Mouse (Mus musculus) MEL (cell line): ENCODE data around the gene Ctsc.

Experiments used
- CHD2 ChIP-seq: IDR thresholded peaks from 2 replicates; pipeline ENCODE4 v1.6.1; 2011; ENCODE audit warnings: low read length, improper control_type of control experiment
- CTCF ChIP-seq, 3 experiments: IDR thresholded peaks in 2 of 3; conservative IDR thresholded peaks in 1 of 3; 2 replicates each; pipeline ENCODE4 v1.5.1; 2011 to 2012; ENCODE audit warnings: low read length in 3 of 3, low read depth in 2 of 3, mild to moderate bottlenecking in 2 of 3, improper control_type of control experiment in 1 of 3, inconsistent platforms in 1 of 3, mixed read lengths in 1 of 3, moderate library complexity in 1 of 3; ENCODE audit not compliant: control insufficient read depth in 1 of 3, insufficient read depth in 1 of 3, poor library complexity in 1 of 3, severe bottlenecking in 1 of 3
- GABPA ChIP-seq: IDR thresholded peaks from 2 replicates; pipeline ENCODE4 v1.6.1; 2012; ENCODE audit warnings: low read depth, mild to moderate bottlenecking, inconsistent platforms, low read length, improper control_type of control experiment, moderate library complexity
- GATA1 ChIP-seq: IDR thresholded peaks from 2 replicates; pipeline ENCODE4 v1.6.1; 2011; ENCODE audit warnings: low read depth, low read length, improper control_type of control experiment
- HCFC1 ChIP-seq: IDR thresholded peaks from 2 replicates; pipeline ENCODE4 v1.6.1; 2012; ENCODE audit warnings: low read depth, mild to moderate bottlenecking, inconsistent platforms, low read length, improper control_type of control experiment, moderate library complexity
- MEF2A ChIP-seq: IDR thresholded peaks from 2 replicates; pipeline ENCODE4 v1.6.1; 2014; ENCODE audit warnings: low read depth, mild to moderate bottlenecking, inconsistent platforms, low read length, improper control_type of control experiment; ENCODE audit not compliant: poor library complexity, insufficient replicate concordance, severe bottlenecking; ENCODE audit errors: extremely low read depth
- NRF1 ChIP-seq: IDR thresholded peaks from 2 replicates; pipeline ENCODE4 v1.6.1; 2014; ENCODE audit warnings: low read depth, mild to moderate bottlenecking, inconsistent platforms, low read length, improper control_type of control experiment, moderate library complexity; ENCODE audit not compliant: poor library complexity, insufficient read depth, severe bottlenecking
- POLR2A ChIP-seq, 2 experiments: IDR thresholded peaks; 2 replicates each; pipeline ENCODE4 v1.6.1; 2011 to 2012; ENCODE audit warnings: low read length in 2 of 2, mild to moderate bottlenecking in 2 of 2, control low read depth in 1 of 2, improper control_type of control experiment in 1 of 2, low read depth in 1 of 2, moderate library complexity in 1 of 2; ENCODE audit not compliant: control insufficient read depth in 1 of 2, insufficient read depth in 1 of 2, poor library complexity in 1 of 2
- SMC3 ChIP-seq: IDR thresholded peaks from 2 replicates; pipeline ENCODE4 v1.6.1; 2011; ENCODE audit warnings: low read depth, low read length, improper control_type of control experiment
- TCF12 ChIP-seq: IDR thresholded peaks from 2 replicates; pipeline ENCODE4 v1.6.1; 2014; ENCODE audit warnings: low read depth, mild to moderate bottlenecking, inconsistent platforms, low read length, improper control_type of control experiment, moderate library complexity
- ZC3H11A ChIP-seq: IDR thresholded peaks from 2 replicates; pipeline ENCODE4 v1.6.1; 2012; ENCODE audit warnings: low read depth, mild to moderate bottlenecking, inconsistent platforms, low read length, improper control_type of control experiment

DNA sequence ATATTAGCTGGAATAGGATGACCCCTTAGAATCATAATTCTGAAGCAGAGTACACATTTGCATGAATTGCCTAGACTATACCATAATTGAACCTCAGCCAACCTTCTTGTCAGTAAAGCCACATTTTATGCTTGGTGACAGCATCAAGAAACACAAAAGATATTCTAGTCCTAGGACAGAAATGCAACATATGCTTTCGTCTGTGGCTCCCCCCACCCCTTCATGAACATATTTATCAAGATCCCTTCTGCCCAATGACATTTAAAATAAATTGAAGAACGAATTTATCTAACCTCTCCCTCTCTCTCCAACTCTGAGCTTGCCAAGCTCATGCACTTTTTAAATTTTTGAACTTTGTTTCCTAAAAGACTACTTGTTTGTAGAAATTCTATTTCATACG lies 38.5 kb downstream of the Ctsc start:
- no peak for TF ChIP-seq GABPA
- no peak for TF ChIP-seq CTCF (IDR thresholded peaks at IDR 0.05 in 2 of 3, conservative IDR thresholded peaks at IDR 0.05 in 1 of 3; ENCODE audit: control insufficient read depth in 1 of 3, insufficient read depth in 1 of 3, low read depth in 2 of 3, low read length in 3 of 3, poor library complexity in 1 of 3, severe bottlenecking in 1 of 3)
- TF ChIP-seq POLR2A (IDR thresholded peaks at IDR 0.05; ENCODE audit: control insufficient read depth in 1 of 2, insufficient read depth in 1 of 2, low read depth in 1 of 2, low read length in 2 of 2, poor library complexity in 1 of 2), result no peak
- TF ChIP-seq TCF12, result no peak
- TF ChIP-seq CHD2, result no peak
- no peak for TF ChIP-seq NRF1
- no peak for TF ChIP-seq ZC3H11A
- TF ChIP-seq HCFC1, result no peak
- TF ChIP-seq SMC3, result no peak
- TF ChIP-seq GATA1, result peak; percentile 66; the same call in 1 of the 2 replicates
- TF ChIP-seq MEF2A, result no peak
